Mouse (Mus musculus): ENCODE results near the gene Rab4a. TPM values are rescaled to one million over a fixed set of nuclear protein-coding genes. Genes with fewer than 3 reads are reported as not detected.
A peak's percentile ranks its signal among the peaks of the same experiment; 100 is the strongest.

Rab4a gene
- total and polyA plus RNA-seq, 3 experiments = 1.7 to 5.3 TPM; not detected in 1

- no peaks in the 10 kb centered on the region for H3K27me3 ChIP-seq (ENCODE audit: insufficient read depth, low read length)
- H3K4me3 ChIP-seq (ENCODE audit: low read depth, low read length) = no peak overlapping the region
- TF ChIP-seq GATA1 (IDR thresholded peaks at IDR 0.05; ENCODE audit: borderline replicate concordance, low read length) (no peak), GATA2 (IDR thresholded peaks at IDR 0.05; ENCODE audit: borderline replicate concordance, low read depth, low read length) (no peak), POLR2AphosphoS5 (IDR thresholded peaks at IDR 0.05; ENCODE audit: insufficient replicate concordance, low read depth, low read length) (no peak), TAL1 (conservative IDR thresholded peaks at IDR 0.05; ENCODE audit: low read depth, low read length) (no peak), CTCF (IDR thresholded peaks at IDR 0.05; ENCODE audit: low read depth, low read length) (no peak)
- peaks cover 5% of the 10 kb centered on the region for H3K4me1 ChIP-seq (ENCODE audit: insufficient read depth, low read depth, low read length)
- no peaks in the 10 kb centered on the region for H3K9me3 ChIP-seq (replicated peaks)
- DNase-seq (ENCODE audit: low spot score) (no peak), ATAC-seq (ENCODE audit: extremely low read depth, insufficient number of reproducible peaks, low FRiP score, poor library complexity, severe bottlenecking) (no peak)
- H3K36me3 ChIP-seq (replicated peaks) = peaks cover 42% of the 10 kb centered on the region
These were observed 43.6 kb downstream of the Rab4a start for GRCm38 (mm10) chr8:123849352-123849751.

DNA sequence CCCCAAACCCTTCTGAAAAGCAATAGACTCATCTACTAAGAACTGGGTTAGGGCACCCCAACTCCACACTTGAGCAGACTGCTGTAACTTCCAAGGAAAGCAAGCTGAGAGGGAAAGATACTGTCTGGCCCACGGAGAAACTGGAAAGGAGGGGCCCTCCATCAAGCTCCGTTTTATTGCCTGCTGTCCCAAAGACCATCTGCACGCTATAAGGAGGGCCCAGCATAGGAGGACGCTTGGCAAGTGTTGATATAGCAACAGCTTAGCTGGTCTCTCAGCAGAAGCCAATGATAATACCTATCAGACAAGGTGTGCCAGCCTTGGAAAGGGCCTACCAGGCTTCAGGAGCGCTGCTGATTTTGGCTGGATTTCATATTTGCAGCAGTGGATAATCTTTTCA, 45.8 kb downstream of the Rab4a start:
- no peak overlapping the region for H3K4me3 ChIP-seq (ENCODE audit: low read depth, low read length)
- H3K36me3 ChIP-seq (replicated peaks) = peaks cover 31% of the 10 kb centered on the region
- no peaks in the 10 kb centered on the region for H3K9me3 ChIP-seq (replicated peaks)
- no peaks in the 10 kb centered on the region for H3K27me3 ChIP-seq (ENCODE audit: insufficient read depth, low read length)
- no peak for ATAC-seq (ENCODE audit: extremely low read depth, insufficient number of reproducible peaks, low FRiP score, poor library complexity, severe bottlenecking)
- H3K4me1 ChIP-seq (ENCODE audit: insufficient read depth, low read depth, low read length) = peaks cover 7% of the 10 kb centered on the region; the same call in 1 of the 2 replicates
- no peak for TF ChIP-seq CTCF (IDR thresholded peaks at IDR 0.05; ENCODE audit: low read depth, low read length)
- no peak for TF ChIP-seq GATA2 (IDR thresholded peaks at IDR 0.05; ENCODE audit: borderline replicate concordance, low read depth, low read length)
- no peak for TF ChIP-seq TAL1 (conservative IDR thresholded peaks at IDR 0.05; ENCODE audit: low read depth, low read length)
- no peak for TF ChIP-seq POLR2AphosphoS5 (IDR thresholded peaks at IDR 0.05; ENCODE audit: insufficient replicate concordance, low read depth, low read length)
- TF ChIP-seq GATA1 (IDR thresholded peaks at IDR 0.05; ENCODE audit: borderline replicate concordance, low read length) = no peak
- DNase-seq (ENCODE audit: low spot score) = no peak

DNA sequence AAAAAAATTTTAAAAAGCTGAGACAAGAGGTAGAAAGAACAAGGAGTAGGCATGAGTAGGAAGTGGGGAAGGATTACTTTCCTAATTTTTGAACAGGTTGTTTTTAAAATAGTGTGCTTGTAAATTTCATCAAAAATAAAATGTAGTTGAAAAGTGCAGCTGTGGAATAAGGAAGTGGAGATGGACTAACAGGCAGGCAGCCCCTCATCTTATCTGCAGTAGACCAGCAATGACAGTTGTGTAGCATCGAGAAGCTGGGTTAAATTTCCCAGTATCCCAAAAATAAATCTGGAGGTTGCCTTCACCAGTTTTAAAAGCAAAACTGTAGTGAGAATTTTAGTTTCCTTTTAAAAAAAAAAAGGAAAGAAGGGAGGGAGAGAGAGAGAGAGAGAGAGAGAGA, 48.5 kb downstream of the Rab4a start:
- Histone ChIP-seq H3K27me3 (ENCODE audit: insufficient read depth, low read length) (no peaks in the 10 kb centered on the region), H3K4me1 (ENCODE audit: insufficient read depth, low read depth, low read length) (peaks cover 23% of the 10 kb centered on the region), H3K4me3 (ENCODE audit: low read depth, low read length) (no peak overlapping the region), H3K36me3 (replicated peaks) (peaks cover 25% of the 10 kb centered on the region), H3K9me3 (replicated peaks) (no peaks in the 10 kb centered on the region)
- TF ChIP-seq GATA2 (IDR thresholded peaks at IDR 0.05; ENCODE audit: borderline replicate concordance, low read depth, low read length) (no peak), GATA1 (IDR thresholded peaks at IDR 0.05; ENCODE audit: borderline replicate concordance, low read length) (no peak), TAL1 (conservative IDR thresholded peaks at IDR 0.05; ENCODE audit: low read depth, low read length) (no peak), POLR2AphosphoS5 (IDR thresholded peaks at IDR 0.05; ENCODE audit: insufficient replicate concordance, low read depth, low read length) (no peak), CTCF (IDR thresholded peaks at IDR 0.05; ENCODE audit: low read depth, low read length) (no peak)
- ATAC-seq (ENCODE audit: extremely low read depth, insufficient number of reproducible peaks, low FRiP score, poor library complexity, severe bottlenecking) (no peak), DNase-seq (ENCODE audit: low spot score) (no peak)

DNA sequence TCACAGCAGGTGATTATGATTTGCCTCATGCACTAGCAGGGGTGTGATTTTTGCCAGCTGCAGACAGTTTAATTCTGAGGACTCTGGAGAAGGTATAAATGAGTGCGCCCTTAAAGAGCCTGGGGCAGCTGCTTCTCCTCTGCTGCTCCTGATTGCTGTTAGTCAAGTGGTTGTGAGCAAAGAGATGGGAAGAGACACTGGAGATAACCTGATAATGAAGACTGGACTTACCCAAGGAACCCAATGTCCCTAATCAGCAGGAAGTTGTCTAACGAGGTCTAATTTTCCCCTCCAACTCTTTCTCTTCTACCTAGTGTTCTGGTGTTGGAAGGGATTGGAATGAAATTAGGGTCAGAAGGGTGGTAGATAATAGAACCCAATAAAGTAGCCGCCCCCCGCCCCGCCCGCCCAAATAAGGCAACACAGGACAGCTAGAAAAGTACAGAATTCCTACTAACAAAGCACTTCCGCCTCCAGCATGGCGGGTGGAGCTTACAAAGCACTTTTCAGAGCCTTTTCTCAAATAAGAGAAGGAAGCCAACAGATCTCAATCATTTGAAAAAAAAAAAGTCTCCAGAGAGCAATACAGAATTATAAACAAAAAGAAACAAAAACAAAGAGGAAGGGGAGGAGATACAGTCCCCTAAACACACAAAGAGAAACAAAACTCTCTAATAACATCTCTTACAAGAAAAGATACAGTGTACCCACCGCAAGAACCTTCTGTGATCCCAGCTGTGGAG, 49.1 kb downstream of the Rab4a start:
- no peaks in the 10 kb centered on the region for H3K27me3 ChIP-seq (ENCODE audit: insufficient read depth, low read length)
- no peak for ATAC-seq (ENCODE audit: extremely low read depth, insufficient number of reproducible peaks, low FRiP score, poor library complexity, severe bottlenecking)
- TF ChIP-seq GATA2 (IDR thresholded peaks at IDR 0.05; ENCODE audit: borderline replicate concordance, low read depth, low read length) (no peak), GATA1 (IDR thresholded peaks at IDR 0.05; ENCODE audit: borderline replicate concordance, low read length) (no peak), TAL1 (conservative IDR thresholded peaks at IDR 0.05; ENCODE audit: low read depth, low read length) (no peak), CTCF (IDR thresholded peaks at IDR 0.05; ENCODE audit: low read depth, low read length) (no peak), POLR2AphosphoS5 (IDR thresholded peaks at IDR 0.05; ENCODE audit: insufficient replicate concordance, low read depth, low read length) (no peak)
- peaks cover 28% of the 10 kb centered on the region for H3K4me1 ChIP-seq (ENCODE audit: insufficient read depth, low read depth, low read length)
- H3K4me3 ChIP-seq (ENCODE audit: low read depth, low read length) = no peak overlapping the region
- H3K36me3 ChIP-seq (replicated peaks) = peaks cover 25% of the 10 kb centered on the region
- no peak for DNase-seq (ENCODE audit: low spot score)
- H3K9me3 ChIP-seq (replicated peaks) = no peaks in the 10 kb centered on the region

DNA sequence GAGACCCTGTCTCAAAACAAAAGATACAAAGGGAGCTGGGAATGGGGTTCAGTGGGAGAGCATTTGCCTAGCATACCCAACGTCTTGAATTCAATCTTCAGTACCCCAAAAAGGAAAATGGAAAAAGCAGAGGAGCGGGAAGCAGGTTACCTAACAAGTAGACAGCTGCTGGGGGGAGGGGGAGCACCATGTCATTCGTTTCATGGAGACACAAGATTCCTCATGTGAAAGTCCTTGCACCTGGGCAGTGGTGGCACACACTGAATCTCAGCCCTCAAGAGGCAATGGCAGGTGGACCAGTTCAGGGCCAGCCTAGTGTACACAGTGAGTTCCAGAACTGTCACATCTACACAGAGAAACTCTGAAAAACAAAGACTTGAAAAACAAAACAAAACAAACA, 51.6 kb downstream of the Rab4a start:
- Histone ChIP-seq H3K36me3 (replicated peaks) (peaks cover 12% of the 10 kb centered on the region), H3K4me3 (ENCODE audit: low read depth, low read length) (no peak overlapping the region; the same call in 1 of the 2 replicates), H3K9me3 (replicated peaks) (no peaks in the 10 kb centered on the region), H3K27me3 (ENCODE audit: insufficient read depth, low read length) (peaks cover 12% of the 10 kb centered on the region), H3K4me1 (ENCODE audit: insufficient read depth, low read depth, low read length) (peaks cover 31% of the 10 kb centered on the region)
- no peak for TF ChIP-seq CTCF (IDR thresholded peaks at IDR 0.05; ENCODE audit: low read depth, low read length)
- TF ChIP-seq GATA2 (IDR thresholded peaks at IDR 0.05; ENCODE audit: borderline replicate concordance, low read depth, low read length) = no peak
- no peak for TF ChIP-seq POLR2AphosphoS5 (IDR thresholded peaks at IDR 0.05; ENCODE audit: insufficient replicate concordance, low read depth, low read length)
- TF ChIP-seq TAL1 (conservative IDR thresholded peaks at IDR 0.05; ENCODE audit: low read depth, low read length) = no peak
- TF ChIP-seq GATA1 (IDR thresholded peaks at IDR 0.05; ENCODE audit: borderline replicate concordance, low read length) = no peak
- DNase-seq (ENCODE audit: low spot score) = no peak
- no peak for ATAC-seq (ENCODE audit: extremely low read depth, insufficient number of reproducible peaks, low FRiP score, poor library complexity, severe bottlenecking)

GRCm38 (mm10) chr8:123858574-123858940, 52.8 kb downstream of the Rab4a start:
- peak; percentile 16 for DNase-seq (ENCODE audit: low spot score)

More at GRCm38 (mm10) chr8:123858574-123858940, 52.8 kb downstream of the Rab4a start:
- Histone ChIP-seq H3K4me1 (ENCODE audit: insufficient read depth, low read depth, low read length) (peaks cover 31% of the 10 kb centered on the region), H3K36me3 (replicated peaks) (peaks cover 11% of the 10 kb centered on the region), H3K4me3 (ENCODE audit: low read depth, low read length) (peak overlapping the region; percentile 93), H3K9me3 (replicated peaks) (no peaks in the 10 kb centered on the region), H3K27me3 (ENCODE audit: insufficient read depth, low read length) (peaks cover 21% of the 10 kb centered on the region)
- no peak for TF ChIP-seq TAL1 (conservative IDR thresholded peaks at IDR 0.05; ENCODE audit: low read depth, low read length)
- TF ChIP-seq CTCF (IDR thresholded peaks at IDR 0.05; ENCODE audit: low read depth, low read length) = no peak
- TF ChIP-seq GATA2 (IDR thresholded peaks at IDR 0.05; ENCODE audit: borderline replicate concordance, low read depth, low read length) = no peak
- TF ChIP-seq GATA1 (IDR thresholded peaks at IDR 0.05; ENCODE audit: borderline replicate concordance, low read length) = no peak
- no peak for TF ChIP-seq POLR2AphosphoS5 (IDR thresholded peaks at IDR 0.05; ENCODE audit: insufficient replicate concordance, low read depth, low read length)
- 0 out of 2 replicates have a peak, but pooled peaks have one; percentile 6 for ATAC-seq (ENCODE audit: extremely low read depth, insufficient number of reproducible peaks, low FRiP score, poor library complexity, severe bottlenecking)

Measured in G1E (cell line).